Mouse (Mus musculus): Measurements from ENCODE around the gene Cblb.

Gene Cblb

DNA sequence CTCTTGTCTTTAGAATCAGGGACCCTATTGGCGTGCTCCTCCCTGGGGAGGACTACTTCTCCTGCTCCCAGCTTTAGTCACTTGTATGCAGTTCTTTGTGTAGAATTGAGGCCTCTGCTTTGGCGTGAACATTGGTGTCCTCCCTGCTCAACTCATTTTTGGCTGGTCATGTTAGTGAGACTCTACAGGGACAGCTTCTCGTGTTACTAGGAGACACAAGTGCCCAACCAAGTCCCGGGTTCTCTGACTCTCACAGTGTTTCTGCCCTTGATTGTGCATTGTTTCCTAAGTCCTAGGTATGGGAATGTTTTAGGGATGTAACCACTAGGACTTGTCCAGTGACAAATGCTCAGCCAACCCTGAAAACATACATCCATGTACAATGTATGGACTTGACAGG is 9.9 kb downstream of the Cblb start:
- no peak for DNase-seq

GRCm38 (mm10) chr16:52042667-52043379 is 11.8 kb downstream of the Cblb start:
- DNase-seq = no peak

DNA sequence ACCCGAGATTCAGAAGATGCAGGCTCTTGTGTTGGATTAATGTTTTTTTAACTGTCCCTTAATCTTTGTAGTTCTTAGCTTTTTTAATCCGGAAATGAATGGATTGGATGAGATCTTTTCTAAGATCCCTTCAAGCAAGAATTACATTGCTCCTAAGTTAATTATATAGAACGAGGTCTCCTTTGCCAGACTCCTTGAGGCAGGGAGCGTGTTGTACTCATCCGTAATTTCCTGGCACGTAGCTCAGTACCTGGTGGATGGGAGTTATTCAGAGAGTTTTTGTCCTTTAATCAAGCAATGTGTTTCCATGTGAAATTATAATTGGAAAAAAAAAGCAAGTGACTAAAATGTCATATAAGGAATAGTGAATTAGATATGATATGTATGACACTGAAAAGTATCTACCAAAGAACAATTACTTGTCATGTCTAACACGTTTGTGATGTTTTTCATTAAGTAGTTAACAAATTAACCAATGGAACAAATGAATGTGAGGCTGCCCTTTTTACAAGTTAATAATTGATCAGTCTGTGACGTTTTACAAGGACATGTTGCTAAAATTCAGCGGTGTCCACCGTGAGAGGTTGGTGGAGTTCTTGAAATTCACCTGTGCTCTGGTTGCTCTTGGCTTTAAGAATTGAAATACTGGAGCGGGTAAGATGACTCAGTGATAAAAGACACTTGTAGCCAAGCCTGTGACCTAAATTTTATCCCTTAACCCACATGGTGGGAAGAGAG is 12.5 kb downstream of the Cblb start:
- DNase-seq = no peak

DNA sequence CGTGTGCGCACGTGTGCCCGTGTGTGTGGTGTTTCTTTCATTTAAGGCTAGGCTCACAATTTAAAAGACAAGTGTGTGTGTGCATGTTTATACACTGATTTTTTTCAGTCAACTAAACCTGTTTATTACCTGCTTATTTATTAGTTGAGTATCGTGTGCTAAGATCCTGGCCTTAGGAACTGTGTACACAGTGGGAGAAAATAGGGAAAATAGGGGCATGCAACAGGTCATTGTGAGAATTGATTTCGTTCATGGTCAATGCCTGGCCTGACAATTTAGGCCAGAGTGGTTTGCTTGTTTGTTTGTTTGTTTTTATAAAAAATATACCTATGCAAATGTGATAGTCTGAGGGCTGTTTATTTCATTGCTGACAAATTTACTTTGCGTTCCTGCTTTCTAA is 13.5 kb downstream of the Cblb start:
- no peak for DNase-seq

- no peak for DNase-seq
Measured at GRCm38 (mm10) chr16:52044985-52045384, 14.0 kb downstream of the Cblb start.

DNA sequence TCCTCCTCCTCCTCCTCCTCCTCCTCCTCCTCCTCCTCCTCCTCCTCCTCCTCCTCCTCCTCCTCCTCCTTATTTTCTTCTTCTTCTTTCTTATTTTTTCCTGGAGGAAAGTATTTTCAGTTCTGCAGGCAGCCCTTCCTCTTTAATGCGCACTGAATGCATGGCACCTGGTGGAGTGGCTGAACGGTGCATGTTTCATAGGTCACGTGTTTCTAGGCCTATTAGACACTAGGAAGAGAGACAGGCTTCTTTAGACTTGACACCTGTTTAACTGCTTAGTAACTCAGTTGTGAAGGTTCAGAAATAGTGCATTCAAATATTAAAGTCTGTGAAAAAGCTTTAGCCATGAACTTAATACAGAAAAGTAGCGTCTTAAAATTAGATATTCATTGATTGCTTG is 15.4 kb downstream of the Cblb start:
- DNase-seq = no peak

GRCm38 (mm10) chr16:52051106-52051505 is 20.1 kb downstream of the Cblb start:
- DNase-seq = no peak

DNA sequence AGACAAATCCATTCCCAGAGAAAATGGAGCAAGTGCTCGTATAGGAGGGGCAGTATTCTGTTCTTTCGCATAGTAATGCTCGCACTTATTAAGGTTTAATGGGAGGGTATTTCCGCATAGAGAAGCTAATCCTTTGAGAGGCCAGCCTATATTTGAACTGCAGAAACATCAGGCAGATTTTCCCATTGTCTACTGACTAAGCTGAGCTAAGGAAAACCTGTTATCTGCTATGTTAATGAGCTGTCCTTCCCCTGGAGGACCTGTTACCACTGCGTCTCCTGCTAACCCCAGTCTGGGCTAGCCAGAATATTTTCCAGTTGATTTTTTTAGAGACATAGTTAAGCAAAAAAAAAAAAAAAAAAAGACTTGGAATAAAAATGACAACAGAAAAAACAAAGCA is 21.7 kb downstream of the Cblb start:
- DNase-seq = no peak

- DNase-seq = no peak
Measured at GRCm38 (mm10) chr16:52055236-52055635, 24.2 kb downstream of the Cblb start.

DNA sequence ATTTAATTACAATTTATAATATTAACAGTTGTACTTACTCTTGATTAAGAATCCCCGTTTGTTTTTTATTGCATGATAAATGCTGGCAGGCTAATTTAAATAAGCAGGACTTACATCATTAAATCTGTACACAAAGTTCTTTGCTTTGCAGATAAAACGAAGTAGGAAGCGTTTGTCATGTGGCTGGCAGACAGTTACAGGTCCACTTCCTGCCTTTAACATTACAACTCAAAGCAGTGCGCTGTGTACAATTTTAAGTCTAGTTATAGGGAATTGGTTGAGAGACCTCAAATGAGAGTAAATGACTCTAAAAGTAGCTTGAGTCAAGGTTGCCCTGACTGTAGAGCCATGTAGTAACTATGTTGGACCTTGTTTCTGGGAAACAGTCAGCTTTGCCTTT is 25.1 kb downstream of the Cblb start:
- peak; percentile 33 for DNase-seq

GRCm38 (mm10) chr16:52057335-52057734 is 26.3 kb downstream of the Cblb start:
- no peak for DNase-seq

DNA sequence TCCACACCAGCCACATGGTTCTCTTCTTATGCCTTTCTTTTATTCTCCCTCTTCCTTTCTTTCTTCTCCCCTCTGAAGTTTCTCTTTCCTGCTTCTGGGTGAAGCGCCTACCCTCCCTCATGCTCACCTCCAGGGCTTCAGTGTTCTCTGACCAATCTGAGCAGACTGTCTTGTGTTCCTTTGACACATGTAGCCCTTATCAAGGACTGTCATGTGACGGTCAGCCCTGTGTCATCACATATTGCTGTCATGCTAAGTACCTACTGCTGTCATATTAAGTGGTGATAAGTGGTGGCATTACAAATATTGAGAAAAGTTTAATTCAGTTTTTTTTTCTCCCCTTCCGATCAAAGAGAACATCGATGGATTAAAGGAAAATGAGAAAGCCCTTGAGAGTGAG is 28.5 kb downstream of the Cblb start:
- DNase-seq = no peak

- peak; percentile 82 for DNase-seq
Measured at GRCm38 (mm10) chr16:52060100-52060719, 29.2 kb downstream of the Cblb start.

DNA sequence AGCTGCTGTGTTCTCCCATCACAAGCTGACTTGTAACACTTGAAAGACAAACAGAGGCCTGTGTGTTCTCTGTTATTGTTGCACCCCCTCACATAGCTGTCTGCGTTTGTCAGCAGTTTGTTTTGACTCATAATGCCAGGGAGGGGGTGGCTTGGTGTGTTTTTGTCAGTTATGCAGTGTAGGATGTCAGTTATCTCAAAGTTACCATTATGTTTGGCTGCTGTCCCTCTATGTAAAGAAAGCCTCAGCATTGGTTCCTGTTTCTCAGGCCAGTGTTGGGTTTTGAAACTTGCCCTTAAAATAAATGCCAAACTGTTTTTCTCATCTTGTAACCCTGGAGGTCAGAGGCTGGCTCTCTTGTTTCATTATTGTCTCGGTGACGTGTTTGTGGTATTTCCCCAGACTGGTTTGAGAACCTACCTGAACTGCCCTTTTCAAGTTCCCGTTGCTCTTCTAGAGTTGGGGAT is 30.0 kb downstream of the Cblb start:
- no peak for DNase-seq

DNA sequence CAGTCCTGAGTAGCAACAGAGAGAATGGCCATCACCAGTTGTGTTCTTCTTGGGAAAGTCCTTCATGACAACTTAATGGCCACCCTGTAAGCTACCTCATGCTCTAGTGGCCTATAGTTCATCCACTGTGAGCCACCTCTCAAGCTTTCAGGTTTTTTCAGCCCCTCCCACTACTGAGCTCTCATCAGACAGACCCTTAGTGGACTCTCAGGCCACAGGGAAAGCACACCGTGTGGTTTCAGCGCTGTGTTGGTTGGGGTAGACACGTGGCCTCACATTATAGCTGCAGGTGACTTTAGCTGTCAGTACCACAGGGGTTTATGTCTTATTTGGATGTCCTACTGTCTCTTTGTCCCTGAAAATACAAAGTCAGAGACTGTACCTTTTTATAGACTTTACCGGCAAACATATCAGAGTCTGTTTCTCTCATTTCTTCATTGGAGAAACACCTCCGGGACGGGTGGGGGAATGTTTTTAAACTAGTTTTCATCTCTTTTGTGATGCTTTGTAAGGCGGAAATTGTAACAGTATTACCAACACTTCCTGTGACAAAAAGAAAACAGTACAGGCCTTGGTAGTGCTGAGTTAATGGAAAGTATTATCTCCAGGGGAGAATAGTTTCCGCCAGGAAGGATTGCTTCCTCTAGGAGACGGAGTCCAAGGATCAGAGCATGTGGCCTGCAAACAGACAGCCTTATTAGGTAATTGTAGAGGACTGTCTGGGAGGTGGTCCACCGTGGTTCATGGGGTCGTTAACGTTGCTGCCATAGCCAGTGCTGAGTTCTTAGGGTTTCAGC is 33.5 kb downstream of the Cblb start:
- DNase-seq = no peak

DNA sequence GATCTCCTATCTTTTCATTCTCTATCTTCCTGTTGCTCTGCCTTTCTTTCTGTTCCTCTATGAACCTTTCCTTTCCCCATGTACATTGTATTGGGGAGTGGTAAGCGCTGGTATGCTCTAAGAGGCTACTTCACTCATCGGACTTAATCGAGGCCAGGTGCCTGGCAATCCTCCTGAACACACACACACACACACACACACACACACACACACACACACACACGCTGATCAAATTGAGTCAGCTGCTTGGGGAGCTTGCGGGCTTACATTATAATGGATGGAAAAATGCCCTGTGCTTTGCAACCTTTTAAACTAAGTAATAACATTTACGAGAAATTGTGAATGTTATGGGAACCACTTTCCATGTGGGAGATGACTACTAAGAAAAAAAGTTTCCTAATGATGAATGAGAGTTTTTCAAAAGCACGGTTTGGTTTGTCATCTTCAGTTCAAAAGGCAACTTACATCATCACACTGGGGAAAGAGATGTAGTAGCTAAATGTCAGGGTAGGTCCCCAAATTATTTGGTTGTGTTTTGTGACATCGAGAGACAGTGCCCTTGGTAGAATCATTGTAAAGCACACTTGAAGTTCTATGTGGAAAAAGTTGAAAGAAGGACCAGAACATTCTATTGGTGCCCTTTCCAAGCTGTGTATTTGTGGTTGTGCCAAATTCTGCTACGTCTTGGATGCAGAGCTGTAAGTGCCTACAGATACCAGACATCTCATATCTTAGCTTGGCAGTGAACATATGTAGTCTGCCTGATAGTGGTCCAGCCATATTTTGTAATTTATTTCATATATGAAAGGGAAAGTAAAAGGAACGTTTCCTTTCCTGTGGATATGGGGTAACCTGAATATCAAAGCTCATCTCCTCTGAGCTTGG is 36.8 kb downstream of the Cblb start:
- DNase-seq = no peak

GRCm38 (mm10) chr16:52068517-52068874 is 37.5 kb downstream of the Cblb start:
- no peak for DNase-seq

DNA sequence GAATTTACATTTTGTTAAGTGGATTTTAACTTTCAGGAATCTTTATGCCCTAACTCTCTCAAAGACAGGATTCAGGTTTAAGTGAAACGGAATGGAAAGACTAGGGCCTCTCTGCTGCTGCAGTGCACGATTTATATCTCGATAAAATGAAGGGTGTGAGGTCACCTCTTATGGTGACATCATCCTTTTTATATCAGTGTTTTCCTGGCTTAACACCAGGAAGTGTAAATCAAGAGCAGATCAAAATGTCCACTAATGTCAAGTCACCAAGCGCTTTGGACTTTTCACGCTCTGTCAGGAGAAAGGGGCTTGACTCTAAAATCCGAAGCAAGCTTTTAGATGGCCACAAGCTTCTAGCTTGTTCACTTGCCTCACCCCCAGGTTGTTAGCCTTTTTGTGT is 38.6 kb downstream of the Cblb start:
- no peak for DNase-seq

GRCm38 (mm10) chr16:52070128-52070527 is 39.1 kb downstream of the Cblb start:
- no peak for DNase-seq

- no peak for DNase-seq
Measured at GRCm38 (mm10) chr16:52071290-52071689, 40.3 kb downstream of the Cblb start.

DNA sequence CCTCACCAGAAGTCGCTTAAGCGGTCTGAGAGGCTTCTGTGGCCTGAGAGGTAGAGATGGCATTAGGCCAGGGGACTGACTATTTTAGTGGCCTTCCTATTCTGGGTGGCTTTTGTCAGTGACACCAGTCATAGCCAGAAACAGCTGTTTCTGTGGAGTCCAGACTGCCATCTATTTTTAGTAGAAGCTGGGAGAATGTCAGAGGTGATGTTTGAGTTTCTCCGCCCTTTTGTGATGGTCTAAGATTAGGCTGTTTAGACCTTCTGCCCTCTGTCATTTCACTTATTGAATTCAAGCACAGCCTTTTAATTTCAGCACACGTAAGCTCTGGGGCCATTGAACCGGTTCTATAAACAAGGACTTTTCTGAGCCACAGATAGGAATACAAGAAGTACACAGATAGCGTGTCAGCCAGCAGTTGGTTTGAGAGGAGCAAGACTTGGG is 40.8 kb downstream of the Cblb start:
- DNase-seq = no peak

GRCm38 (mm10) chr16:52076652-52077051 is 45.6 kb downstream of the Cblb start:
- no peak for DNase-seq
